Mouse (Mus musculus) adrenal gland, postnatal 14 days (tissue): ENCODE measurements around the gene Arhgef5. TPM values are rescaled to one million over a fixed set of nuclear protein-coding genes. Genes with fewer than 3 reads are reported as not detected.

Experiments
- DNase-seq: peaks from one replicate; pipeline ENCODE4 v3.0.0; 2021; ENCODE audit warnings: mixed read lengths
- total RNA-seq: library from RNA; stranded (reverse); gene quantifications from 2 replicates; pipeline ENCODE4 v1.2.3, GENCODE M21; 2021

Arhgef5 gene
- total RNA-seq, 1 experiment from 2014 or later, result 12.4 TPM

GRCm38 (mm10) chr6:43333479-43333878, 68.1 kb downstream of the Arhgef5 start:
- peak; percentile 6 for DNase-seq

GRCm38 (mm10) chr6:43335619-43336234, 70.3 kb downstream of the Arhgef5 start:
- no peak for DNase-seq

DNA sequence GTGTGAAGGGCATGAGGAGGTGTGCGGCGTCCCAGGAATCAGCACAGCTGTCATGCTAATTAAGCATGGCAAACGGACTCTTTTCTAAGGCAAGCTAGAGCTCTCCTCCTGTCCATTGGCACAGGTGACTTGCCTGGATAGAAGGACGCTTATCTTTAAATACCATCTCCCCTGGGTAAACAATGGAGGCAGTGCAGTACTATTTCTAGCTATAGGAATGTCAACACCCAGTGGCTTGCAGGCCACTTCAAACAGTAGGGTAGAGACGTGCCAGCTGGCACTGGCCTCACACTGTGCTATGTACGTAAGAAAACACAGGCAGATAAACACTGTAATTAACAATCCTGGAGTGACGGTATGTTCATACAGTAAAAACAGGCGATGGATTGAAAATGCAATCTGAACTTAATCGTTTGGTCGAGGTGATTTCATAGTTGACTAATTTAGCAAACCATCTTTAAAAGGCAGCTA, 72.1 kb downstream of the Arhgef5 start:
- no peak for DNase-seq

DNA sequence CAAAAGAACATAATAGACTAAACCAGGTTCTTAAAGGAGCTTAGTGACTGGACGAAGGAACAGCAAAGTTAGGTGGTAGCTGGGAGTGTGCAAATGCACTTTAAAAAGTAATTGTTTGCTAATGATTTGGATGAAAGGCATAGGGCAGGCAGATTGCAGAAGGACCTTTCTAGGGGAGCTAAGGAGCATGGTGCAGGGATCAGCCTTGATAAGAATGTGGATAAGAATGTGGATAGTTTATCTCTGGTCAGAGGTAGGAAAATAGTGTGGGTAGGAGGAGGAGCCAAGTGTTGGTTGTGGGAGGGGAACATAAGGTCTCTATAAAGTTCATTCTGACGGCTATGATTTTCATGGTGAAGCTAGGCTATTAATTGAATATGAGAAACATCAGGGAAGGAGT, 73.4 kb downstream of the Arhgef5 start:
- no peak for DNase-seq

Other genes starting within 250 kb of the Arhgef5 start
- not detected in 2 replicates for gene Olfr441, start 159.2 kb upstream of the Arhgef5 start, total RNA-seq
- not detected in 2 replicates for gene Olfr237-ps1, start 119.0 kb upstream of the Arhgef5 start, total RNA-seq
- gene Olfr437, start 102.3 kb upstream of the Arhgef5 start, total RNA-seq, result not detected in 2 replicates
- not detected in 2 replicates for gene Olfr13, start 93.4 kb upstream of the Arhgef5 start, total RNA-seq
- gene Olfr435, start 68.4 kb upstream of the Arhgef5 start, total RNA-seq, result not detected in 2 replicates
- gene Olfr434, start 52.6 kb upstream of the Arhgef5 start, total RNA-seq, result not detected in 2 replicates
- not detected in 2 replicates for gene Olfr47, start 34.1 kb upstream of the Arhgef5 start, total RNA-seq
- not detected in 2 replicates for gene Nobox, start 44.0 kb downstream of the Arhgef5 start, total RNA-seq